Mouse (Mus musculus): Measurements from ENCODE around the gene Nipal3. TPM values are rescaled to one million over a fixed set of nuclear protein-coding genes. Genes with fewer than 3 reads are reported as not detected.
A peak's percentile ranks its signal among the peaks of the same experiment; 100 is the strongest.

Nipal3 gene
- total and polyA plus RNA-seq, 3 experiments: 16.0 to 24.6 (median 21.6) TPM

DNA sequence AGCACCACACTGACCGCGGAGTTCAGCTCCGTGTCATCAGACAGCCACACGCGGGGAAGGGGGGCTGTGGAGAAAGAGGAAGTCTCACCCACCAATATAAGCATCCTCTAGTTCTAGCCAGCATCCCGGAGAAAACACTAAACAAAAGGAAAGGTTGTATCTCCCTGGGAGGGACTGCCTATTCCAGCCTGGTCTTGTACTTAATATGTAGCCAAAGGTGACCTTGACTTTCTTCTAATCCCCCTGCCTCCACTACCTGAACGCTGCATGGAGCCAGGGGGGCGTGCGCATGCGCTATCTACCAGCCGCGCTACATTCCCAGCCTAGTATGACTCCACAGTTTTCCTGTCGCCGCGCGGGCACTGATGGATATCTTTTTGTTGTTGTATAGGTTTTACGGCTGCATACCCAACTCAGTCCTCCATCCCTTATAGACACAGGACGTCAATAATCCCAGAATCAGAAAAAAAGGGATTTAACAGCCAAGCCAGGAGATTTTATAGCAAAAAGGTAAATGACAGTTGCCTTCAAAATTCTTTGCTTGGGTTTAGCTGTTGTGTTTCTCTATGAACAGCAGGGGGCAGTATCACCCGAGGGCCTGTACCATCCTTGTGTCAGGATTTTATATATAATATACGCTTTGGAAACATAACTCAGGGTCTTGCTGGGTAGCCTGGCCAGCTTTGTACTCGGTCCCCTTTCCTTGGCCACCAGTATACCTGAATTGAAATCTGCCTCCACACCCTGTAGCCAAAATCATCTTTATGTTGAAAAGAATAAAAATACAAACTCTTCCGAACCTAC, 12.9 kb upstream of the Nipal3 start:
- peak; percentile 17 for DNase-seq

- no peak for DNase-seq
These were observed 11.0 kb upstream of the Nipal3 start for GRCm38 (mm10) chr4:135505794-135506193.

DNA sequence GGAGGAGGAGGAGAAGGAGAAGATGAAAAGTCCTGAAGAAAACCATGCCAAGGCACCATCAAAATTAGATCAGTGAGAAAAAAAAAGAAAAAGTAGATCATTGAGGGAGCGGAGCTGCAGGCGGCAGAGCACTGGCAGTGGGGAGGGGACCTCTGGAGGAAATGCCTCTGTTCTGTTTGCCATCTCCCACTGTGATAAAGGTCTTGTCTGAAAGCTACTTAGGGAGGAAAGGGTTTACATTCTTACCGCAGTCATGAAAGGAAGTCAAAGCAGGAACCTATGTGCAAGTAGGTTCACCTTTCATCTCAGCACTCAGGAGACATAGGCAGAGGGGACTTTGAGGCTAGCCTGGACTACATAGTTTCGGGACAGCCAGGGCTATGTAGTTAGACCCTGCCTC, 6.7 kb upstream of the Nipal3 start:
- DNase-seq: no peak

- DNase-seq: no peak
These were observed 5.0 kb upstream of the Nipal3 start for GRCm38 (mm10) chr4:135499831-135500230.

DNA sequence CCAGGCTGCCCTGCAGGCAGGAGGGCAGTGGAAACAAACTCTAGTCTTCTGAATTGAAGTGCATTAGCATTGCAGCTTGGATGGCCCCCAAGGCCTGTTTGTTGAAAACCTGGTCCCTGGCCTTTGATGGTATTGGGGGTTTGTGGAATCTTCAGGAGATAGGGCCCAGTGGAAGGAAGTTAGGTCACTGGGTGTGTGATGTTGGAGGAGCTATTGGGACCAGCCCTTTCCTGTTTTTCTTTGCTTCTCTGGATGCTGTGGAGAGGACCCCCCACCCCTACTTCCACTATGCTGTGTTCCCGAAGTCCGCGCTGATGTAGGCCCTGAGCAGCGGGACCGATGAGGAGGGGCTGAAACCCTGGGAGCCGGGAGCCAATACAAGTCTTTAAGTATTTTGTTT, 3.3 kb upstream of the Nipal3 start:
- DNase-seq: no peak

DNA sequence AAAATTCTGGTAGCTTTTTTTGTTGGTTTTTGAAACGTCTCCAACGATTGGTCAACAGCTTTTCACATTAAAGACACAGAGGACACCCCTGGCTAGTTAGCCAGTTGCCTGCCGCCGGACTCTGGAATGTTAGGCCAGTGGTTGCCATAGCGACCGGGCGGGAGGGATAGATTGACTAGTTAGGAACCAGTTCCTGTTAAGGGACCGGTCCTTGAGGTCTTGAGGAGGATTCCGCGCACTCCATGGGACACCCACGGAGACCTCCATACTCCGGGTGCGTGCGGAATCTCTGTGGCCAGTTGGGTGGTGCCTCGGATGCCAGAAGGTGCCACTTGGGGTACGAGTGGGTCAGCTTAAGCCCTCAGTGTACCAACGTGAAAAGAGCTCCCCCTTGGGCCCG, 972 bp upstream of the Nipal3 start:
- DNase-seq: peak; percentile 63

- no peak for DNase-seq
These were observed 556 bp upstream of the Nipal3 start for GRCm38 (mm10) chr4:135495397-135495791.

DNA sequence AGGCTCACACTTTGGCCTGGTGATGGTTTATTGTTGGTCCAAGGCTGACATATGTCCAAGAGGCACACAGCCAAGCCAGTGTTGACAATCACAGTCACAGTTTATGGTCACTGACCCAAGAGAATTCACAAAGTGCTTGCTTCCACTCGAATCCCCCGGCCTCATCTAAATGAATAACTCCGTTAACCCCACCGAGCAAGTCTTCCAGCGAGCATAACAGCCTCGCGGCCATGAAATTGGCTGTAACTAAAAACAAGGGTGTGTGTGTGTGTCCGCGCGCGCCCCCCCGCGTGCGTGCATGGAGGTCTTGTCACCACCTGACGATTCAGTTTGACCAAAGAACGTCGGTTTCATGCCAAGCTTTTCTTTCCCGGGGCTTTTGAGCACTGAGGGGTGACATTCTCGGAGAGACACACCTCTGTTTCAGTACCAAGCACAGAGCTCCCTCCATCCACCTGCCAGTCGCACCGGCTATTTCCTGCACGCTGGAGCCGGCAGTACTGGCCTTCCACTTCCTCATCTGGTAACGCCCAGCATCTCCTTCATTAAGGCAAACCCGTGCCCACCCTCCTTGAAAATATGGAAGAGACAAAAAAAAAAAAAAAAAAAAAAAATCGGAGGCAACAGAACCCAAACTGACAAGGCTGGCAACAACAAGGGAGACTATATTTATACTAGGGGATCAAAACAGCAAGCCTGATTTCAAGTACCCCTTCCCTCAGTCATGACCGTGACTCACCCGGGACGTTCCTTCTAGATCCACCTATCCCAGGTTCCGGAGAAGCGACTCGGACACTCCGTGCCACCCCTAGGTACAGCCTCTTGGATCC, 932 bp downstream of the Nipal3 start:
- DNase-seq: peak; percentile 52

- DNase-seq: no peak
These were observed 1.6 kb downstream of the Nipal3 start for GRCm38 (mm10) chr4:135493271-135493670.

GRCm38 (mm10) chr4:135489256-135489655, 5.6 kb downstream of the Nipal3 start:
- DNase-seq: no peak

GRCm38 (mm10) chr4:135486352-135486751, 8.5 kb downstream of the Nipal3 start:
- DNase-seq: no peak

DNA sequence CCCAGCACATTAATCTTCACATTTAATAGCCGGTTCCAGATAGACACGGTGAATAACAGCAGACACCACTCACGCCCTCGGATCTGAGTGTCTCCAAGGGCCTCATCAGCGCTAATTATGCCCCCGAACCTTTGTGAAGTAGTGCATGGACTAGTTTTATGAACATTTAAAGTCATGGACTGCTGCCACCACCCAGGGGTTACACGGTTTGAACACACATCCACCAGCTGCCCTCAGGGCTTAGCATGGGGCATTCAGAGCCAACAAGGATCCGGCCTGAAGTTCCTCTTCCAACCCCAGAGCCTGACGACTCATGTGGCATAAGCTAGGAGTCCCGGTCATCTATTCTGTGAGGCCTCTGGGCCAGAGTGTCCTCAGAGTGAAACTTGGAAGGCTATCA, 9.8 kb downstream of the Nipal3 start:
- no peak for DNase-seq

DNA sequence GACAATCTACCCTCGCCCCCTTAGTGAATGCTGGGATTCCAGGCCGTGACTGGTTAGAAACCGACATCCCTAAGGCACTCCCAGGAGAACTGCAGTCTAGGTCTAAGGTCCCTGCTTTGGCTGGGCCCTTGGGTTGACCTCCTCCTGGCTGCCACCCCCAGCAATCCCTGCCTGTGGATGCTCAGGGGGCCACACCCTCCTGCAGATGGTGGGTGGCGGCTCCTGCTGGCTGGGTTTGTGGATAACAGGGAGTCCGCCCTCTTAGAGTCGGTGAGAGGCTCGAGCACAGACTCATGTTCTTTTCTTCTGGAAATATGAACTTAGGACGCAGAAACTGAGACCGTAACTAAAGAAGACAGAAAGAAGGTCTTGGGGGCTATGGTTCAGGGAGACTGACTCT, 14.5 kb downstream of the Nipal3 start:
- DNase-seq: no peak

- peak; percentile 63 for DNase-seq
These were observed 17.0 kb downstream of the Nipal3 start for GRCm38 (mm10) chr4:135477851-135478250.

GRCm38 (mm10) chr4:135463406-135463805, 31.4 kb downstream of the Nipal3 start:
- DNase-seq: peak; percentile 58

- no peak for DNase-seq
These were observed 41.3 kb downstream of the Nipal3 start for GRCm38 (mm10) chr4:135453572-135453971.

DNA sequence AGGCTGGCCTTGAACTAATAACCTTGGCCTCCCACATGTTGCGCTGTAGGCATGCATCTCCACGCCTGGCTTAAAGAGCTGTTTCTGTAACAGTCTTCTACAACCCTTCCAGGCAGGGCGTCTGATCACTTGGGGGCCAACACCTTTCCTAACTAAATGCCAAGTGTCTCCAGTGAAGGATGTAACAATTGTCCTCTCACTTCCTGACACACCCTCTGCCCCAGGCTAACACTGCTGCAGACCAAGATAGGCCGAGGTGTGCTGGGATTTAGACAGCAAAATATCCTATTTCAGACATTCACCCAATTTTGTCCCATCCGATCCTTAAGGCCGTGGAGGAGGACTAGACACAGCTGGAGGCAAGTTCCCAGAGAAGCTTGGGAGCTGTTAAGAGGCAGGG, 41.7 kb downstream of the Nipal3 start:
- DNase-seq: peak; percentile 13

- DNase-seq: no peak
These were observed 43.4 kb downstream of the Nipal3 start for GRCm38 (mm10) chr4:135451360-135452015.

DNA sequence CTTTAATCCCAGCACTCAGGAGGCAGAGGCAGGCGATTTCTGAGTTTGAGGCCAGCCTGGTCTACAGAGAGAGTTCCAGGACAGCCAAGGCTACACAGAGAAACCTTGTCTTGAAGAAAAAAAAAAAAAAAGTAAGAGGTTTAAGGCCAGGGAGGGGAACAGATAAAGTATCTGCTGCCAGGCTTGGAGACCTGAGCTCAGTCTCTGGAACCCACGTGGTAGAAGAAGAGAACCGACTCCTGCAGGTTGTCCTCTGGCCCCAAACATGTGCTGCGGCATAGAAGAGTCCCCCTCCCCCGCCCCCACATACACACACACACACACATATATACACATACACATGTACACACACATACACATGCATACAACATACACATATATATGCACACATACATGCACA, 52.4 kb downstream of the Nipal3 start:
- DNase-seq: no peak

DNA sequence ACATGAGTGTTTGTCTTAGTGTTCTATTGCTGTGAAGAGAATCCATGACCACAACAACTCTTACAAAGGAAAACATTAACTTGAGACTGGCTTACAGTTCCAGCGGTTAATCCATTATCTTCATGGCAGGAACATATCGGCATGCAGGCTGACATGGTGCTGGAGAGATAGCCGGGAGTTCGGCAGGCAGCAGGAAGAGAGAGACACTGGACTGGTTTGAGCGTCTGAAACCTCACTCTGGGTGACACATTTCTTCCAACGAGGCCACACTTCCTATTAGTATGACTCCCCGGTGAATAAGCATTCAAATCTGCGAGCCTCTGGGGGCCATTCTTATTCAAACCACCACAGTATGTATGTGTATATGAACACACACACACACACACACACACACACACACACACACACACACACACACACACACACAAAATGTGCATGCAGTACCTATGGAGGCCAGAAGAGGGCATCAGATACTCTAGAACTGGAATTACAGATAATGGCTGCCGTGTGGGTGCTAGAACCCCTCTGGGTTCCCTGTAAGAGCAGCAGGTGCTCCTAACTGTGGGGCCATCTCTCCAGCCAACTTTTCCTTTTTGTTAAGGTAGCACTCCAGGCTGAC, 54.8 kb downstream of the Nipal3 start:
- DNase-seq: no peak

DNA sequence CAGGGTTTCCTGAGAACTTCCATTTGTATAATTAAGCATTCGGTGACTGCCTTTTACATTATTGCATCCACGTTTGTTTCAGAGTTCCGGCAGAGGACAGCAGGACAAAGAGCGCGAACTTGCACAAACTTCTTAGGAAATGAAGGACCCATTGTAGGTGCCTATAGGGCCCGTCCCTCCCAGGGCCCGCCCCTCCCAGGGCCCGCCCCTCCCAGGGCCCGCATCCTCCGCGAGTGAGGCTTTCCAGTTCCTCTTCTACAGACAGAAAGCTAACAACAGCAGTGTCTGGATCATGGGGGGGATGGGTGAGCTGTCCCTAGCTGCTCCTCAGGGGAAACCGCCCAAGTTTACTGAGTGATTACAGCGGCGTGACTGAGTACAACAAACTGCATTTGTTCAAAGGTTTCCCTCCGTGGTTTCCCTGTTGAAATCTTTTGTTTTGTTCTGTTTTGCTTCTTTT, 55.6 kb downstream of the Nipal3 start:
- peak; percentile 48 for DNase-seq

- DNase-seq: no peak
These were observed 56.9 kb downstream of the Nipal3 start for GRCm38 (mm10) chr4:135437924-135438323.
